Mouse (Mus musculus) kidney, adult 10 weeks (tissue): ENCODE results near the gene Supt3. TPM values are rescaled to one million over a fixed set of nuclear protein-coding genes. Genes with fewer than 3 reads are reported as not detected.

Source experiments
- polyA plus RNA-seq: library from polyadenylated mRNA; stranded (reverse); fragments of 350-450 nt; fragmentation: Illumina TruSeq; extraction: RNeasy Lipid Tissue Mini Kit (QIAGEN cat#74804); gene quantifications from one replicate; pipeline ENCODE4 v1.2.3, GENCODE M21; 2014; ENCODE audit warnings: low read depth, low replicate concordance

Gene Supt3
- polyA plus RNA-seq = 18.4 TPM

GRCm38 (mm10) chr17:44776738-44777270 lies at the start of gene Supt3:
Supt3 (plus strand) TSS chr17:44777152.

GRCm38 (mm10) chr17:44814508-44815175 lies 37.7 kb downstream of the Supt3 start, which contains the start of gene Runx2:
Runx2 (minus strand) TSS chr17:44814797.

Other genes starting within 250 kb of the Supt3 start
- gene Runx2, start 37.6 kb downstream of the Supt3 start, polyA plus RNA-seq = 1.2 TPM